Mouse (Mus musculus) limb, embryonic 11.5 days (tissue): Measurements from ENCODE around the gene Neurl4. TPM values are rescaled to one million over a fixed set of nuclear protein-coding genes. Genes with fewer than 3 reads are reported as not detected.
A peak's percentile ranks its signal among the peaks of the same experiment; 100 is the strongest.

Experiments
- ATAC-seq: fragments of 200-750 bp; cut with Nextera tagmentation; 2 replicates; pipeline ENCODE4 v1.8.0; 2017; ENCODE audit warnings: low read depth; ENCODE audit not compliant: insufficient number of reproducible peaks, low FRiP score, low TSS enrichment
- DNase-seq: peaks from one replicate; pipeline ENCODE4 v3.0.0-alpha.2; 2015; ENCODE audit warnings: low spot score
- H3K27ac ChIP-seq: fragments of 300-500 bp; sonication (generic); replicated peaks from 2 replicates; pipeline ENCODE4 v1.5.1; 2014; ENCODE audit warnings: low read depth, mild to moderate bottlenecking, low read length
- H3K27me3 ChIP-seq: fragments of 300-500 bp; sonication (generic); 2 replicates; pipeline ENCODE4 v1.6.1; 2014; ENCODE audit warnings: mild to moderate bottlenecking, low read length, mixed read lengths; ENCODE audit not compliant: control insufficient read depth, insufficient read depth
- H3K36me3 ChIP-seq: fragments of 300-500 bp; sonication (generic); 2 replicates; pipeline ENCODE4 v1.6.1; 2014; ENCODE audit warnings: mild to moderate bottlenecking, low read length, moderate library complexity, mixed read lengths; ENCODE audit not compliant: control insufficient read depth, insufficient read depth
- H3K4me1 ChIP-seq: fragments of 300-500 bp; sonication (generic); 2 replicates; pipeline ENCODE4 v1.6.1; 2014; ENCODE audit warnings: low read length, mixed read lengths; ENCODE audit not compliant: control insufficient read depth, insufficient read depth
- H3K4me2 ChIP-seq: fragments of 300-500 bp; sonication (generic); 2 replicates; pipeline ENCODE4 v1.6.1; 2014; ENCODE audit warnings: low read depth, mild to moderate bottlenecking, moderate library complexity; ENCODE audit not compliant: severe bottlenecking
- H3K4me3 ChIP-seq: fragments of 300-500 bp; sonication (generic); 2 replicates; pipeline ENCODE4 v1.5.1; 2014; ENCODE audit warnings: low read depth, low read length
- H3K9ac ChIP-seq: fragments of 300-500 bp; sonication (generic); 2 replicates; pipeline ENCODE4 v1.6.1; 2014; ENCODE audit warnings: mild to moderate bottlenecking, low read length
- H3K9me3 ChIP-seq: fragments of 300-500 bp; sonication (generic); 2 replicates; pipeline ENCODE4 v1.6.1; 2016; ENCODE audit warnings: low read length; ENCODE audit not compliant: control insufficient read depth
- WGBS: fragments of 180-500 bp; shearing (Covaris S2); extraction: QIAGEN DNeasy Blood & Tissue Kit; methylation state at CpG from one replicate; pipeline ENCODE4 v1.1.7; 2014; 5-methylcytosine and 5-hydroxymethylcytosine counted together
- polyA plus RNA-seq: library from polyadenylated mRNA; unstranded; fragments of >200 nt; fragmentation: Nextera tagmentation; extraction: Ambion mirVana; gene quantifications from 2 replicates; pipeline ENCODE4 v1.2.1, GENCODE M21; 2014

Gene Neurl4
- polyA plus RNA-seq, 1 experiment from 2014 or later, result 15.5 TPM

- ATAC-seq (no peak), DNase-seq (no peak)
- no peaks in the 10 kb centered on the region for H3K9me3 ChIP-seq
- H3K27me3 ChIP-seq, result no peaks in the 10 kb centered on the region
- no peak overlapping the region for H3K27ac ChIP-seq
- H3K36me3 ChIP-seq, result no peaks in the 10 kb centered on the region
- H3K9ac ChIP-seq, result no peak overlapping the region
- 85% methylated on average over 9 of the region's 9 CpGs for WGBS
- H3K4me2 ChIP-seq, result no peak overlapping the region
- peaks cover 11% of the 10 kb centered on the region for H3K4me1 ChIP-seq
- no peak overlapping the region for H3K4me3 ChIP-seq
Observed at GRCm38 (mm10) chr11:69884240-69884639, 16.6 kb upstream of the Neurl4 start.

- no peak for ATAC-seq
- Histone ChIP-seq H3K9ac (no peak overlapping the region), H3K27me3 (no peaks in the 10 kb centered on the region), H3K4me1 (peaks cover 7% of the 10 kb centered on the region), H3K9me3 (no peaks in the 10 kb centered on the region), H3K4me3 (no peak overlapping the region), H3K27ac (no peak overlapping the region), H3K36me3 (no peaks in the 10 kb centered on the region), H3K4me2 (no peak overlapping the region)
- WGBS, result 86% methylated on average over 8 of the region's 8 CpGs
- no peak for DNase-seq
Observed at GRCm38 (mm10) chr11:69884663-69885062, 16.2 kb upstream of the Neurl4 start.

GRCm38 (mm10) chr11:69886907-69887635, 13.8 kb upstream of the Neurl4 start:
- Histone ChIP-seq H3K4me2 (no peak overlapping the region), H3K36me3 (no peaks in the 10 kb centered on the region), H3K9me3 (no peaks in the 10 kb centered on the region), H3K9ac (no peak overlapping the region), H3K4me3 (no peak overlapping the region), H3K4me1 (no peaks in the 10 kb centered on the region), H3K27me3 (no peaks in the 10 kb centered on the region), H3K27ac (no peak overlapping the region)
- 78% methylated on average over 8 of the region's 8 CpGs for WGBS
- ATAC-seq, result no peak
- DNase-seq, result no peak

- H3K4me1 ChIP-seq, result no peaks in the 10 kb centered on the region
- H3K27me3 ChIP-seq, result no peaks in the 10 kb centered on the region
- 83% methylated on average over 4 of the region's 4 CpGs for WGBS
- ATAC-seq (no peak), DNase-seq (no peak)
- no peak overlapping the region for H3K4me3 ChIP-seq
- H3K4me2 ChIP-seq, result no peak overlapping the region
- no peak overlapping the region for H3K27ac ChIP-seq
- H3K9ac ChIP-seq, result no peak overlapping the region
- no peaks in the 10 kb centered on the region for H3K36me3 ChIP-seq
- no peaks in the 10 kb centered on the region for H3K9me3 ChIP-seq
Observed at GRCm38 (mm10) chr11:69891482-69891881, 9.4 kb upstream of the Neurl4 start.

GRCm38 (mm10) chr11:69894671-69895070, 6.2 kb upstream of the Neurl4 start:
- H3K27ac ChIP-seq, result no peak overlapping the region
- H3K4me3 ChIP-seq, result no peak overlapping the region
- no peak overlapping the region for H3K4me2 ChIP-seq
- H3K4me1 ChIP-seq, result peaks cover 7% of the 10 kb centered on the region
- DNase-seq (no peak), ATAC-seq (no peak)
- WGBS, result 70% methylated on average over 5 of the region's 5 CpGs
- H3K27me3 ChIP-seq, result no peaks in the 10 kb centered on the region
- H3K36me3 ChIP-seq, result no peaks in the 10 kb centered on the region
- no peaks in the 10 kb centered on the region for H3K9me3 ChIP-seq
- no peak overlapping the region for H3K9ac ChIP-seq

GRCm38 (mm10) chr11:69895291-69895690, 5.6 kb upstream of the Neurl4 start, which contains the start of gene Acap1:
Gene Acap1 (minus strand): TSS chr11:69895539.
- Histone ChIP-seq H3K27ac (no peak within 1 kb of the TSS), H3K36me3 (no peaks in the 10 kb centered on the region), H3K4me2 (no peak within 1 kb of the TSS), H3K27me3 (no peaks in the 10 kb centered on the region), H3K4me3 (no peak within 1 kb of the TSS), H3K9ac (no peak within 1 kb of the TSS), H3K9me3 (no peaks in the 10 kb centered on the region), H3K4me1 (peaks cover 10% of the 10 kb centered on the region)
- DNase-seq, result no peak
- no peak for ATAC-seq
- WGBS, result 78% methylated on average over 4 of the region's 4 CpGs

GRCm38 (mm10) chr11:69899870-69900269, 1.0 kb upstream of the Neurl4 start:
- no peak overlapping the region; the same call in 1 of the 2 replicates for H3K27ac ChIP-seq
- DNase-seq, result no peak
- H3K4me2 ChIP-seq, result peak overlapping the region; percentile 90
- peak overlapping the region; percentile 99 for H3K9ac ChIP-seq
- no peaks in the 10 kb centered on the region for H3K9me3 ChIP-seq
- peaks cover 15% of the 10 kb centered on the region for H3K36me3 ChIP-seq
- peaks cover 18% of the 10 kb centered on the region for H3K4me1 ChIP-seq
- no peak for ATAC-seq
- 20% methylated on average over 4 of the region's 4 CpGs for WGBS
- peak overlapping the region; percentile 74 for H3K4me3 ChIP-seq
- no peaks in the 10 kb centered on the region for H3K27me3 ChIP-seq

GRCm38 (mm10) chr11:69901406-69901846, 554 bp downstream of the Neurl4 start:
- H3K9me3 ChIP-seq, result no peaks in the 10 kb centered on the region
- H3K4me2 ChIP-seq, result peak overlapping the region; percentile 90
- H3K9ac ChIP-seq, result peak overlapping the region; percentile 99
- under 1% methylated on average over 42 of the region's 42 CpGs for WGBS
- H3K27me3 ChIP-seq, result no peaks in the 10 kb centered on the region
- peaks cover 18% of the 10 kb centered on the region for H3K4me1 ChIP-seq
- peak overlapping the region; percentile 97 for H3K27ac ChIP-seq
- peaks cover 26% of the 10 kb centered on the region for H3K36me3 ChIP-seq
- ATAC-seq (peak; percentile 64), DNase-seq (peak; percentile 95)
- H3K4me3 ChIP-seq, result peak overlapping the region; percentile 74
